Mouse (Mus musculus): ENCODE measurements around the gene Hist1h4b.
A peak's percentile ranks its signal among the peaks of the same experiment; 100 is the strongest.
"Not testable (repeated sequence)": the region's sequence is repeated elsewhere in the genome, so short reads cannot be mapped to it uniquely, and the experiment has no call there.

Gene Hist1h4b

GRCm38 (mm10) chr13:23756790-23757189, at the start of gene Hist1h4b:
Gene Hist1h4b, plus strand, starts transcription at chr13:23757013.
- DNase-seq (ENCODE audit: low read depth, low spot score): peak; percentile 96

DNA sequence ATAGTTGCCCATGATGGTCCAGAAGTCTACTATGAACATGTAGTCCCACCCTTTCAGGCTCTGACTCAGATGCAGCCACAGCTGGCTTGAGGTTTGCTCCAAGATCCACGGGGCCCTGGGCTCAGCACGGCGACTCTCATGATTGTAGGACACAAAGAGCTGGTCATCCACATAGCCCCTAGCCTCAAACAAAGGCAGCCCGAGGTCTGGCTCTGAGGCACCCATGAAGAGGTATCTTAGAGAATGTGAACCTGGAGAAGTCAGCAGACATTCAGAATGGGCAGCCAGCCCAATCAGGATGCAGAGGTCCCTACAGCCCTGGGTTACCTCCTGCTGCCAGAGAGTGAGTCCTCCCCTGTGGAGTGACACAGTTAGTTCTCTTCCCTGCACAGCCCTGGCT, 48.8 kb upstream of the Hist1h4b start:
- no peak for DNase-seq (ENCODE audit: low read depth, low spot score)

GRCm38 (mm10) chr13:23708654-23709053, 48.2 kb upstream of the Hist1h4b start:
- peak; percentile 24 for DNase-seq (ENCODE audit: low read depth, low spot score)

- DNase-seq (ENCODE audit: low read depth, low spot score): no peak
Observed at GRCm38 (mm10) chr13:23709714-23710373, 47.0 kb upstream of the Hist1h4b start.

GRCm38 (mm10) chr13:23710374-23711089, 46.3 kb upstream of the Hist1h4b start, which contains the start of gene Hfe:
Gene Hfe, minus strand, starts transcription at chr13:23710854.
- peak; percentile 26 for DNase-seq (ENCODE audit: low read depth, low spot score)

DNA sequence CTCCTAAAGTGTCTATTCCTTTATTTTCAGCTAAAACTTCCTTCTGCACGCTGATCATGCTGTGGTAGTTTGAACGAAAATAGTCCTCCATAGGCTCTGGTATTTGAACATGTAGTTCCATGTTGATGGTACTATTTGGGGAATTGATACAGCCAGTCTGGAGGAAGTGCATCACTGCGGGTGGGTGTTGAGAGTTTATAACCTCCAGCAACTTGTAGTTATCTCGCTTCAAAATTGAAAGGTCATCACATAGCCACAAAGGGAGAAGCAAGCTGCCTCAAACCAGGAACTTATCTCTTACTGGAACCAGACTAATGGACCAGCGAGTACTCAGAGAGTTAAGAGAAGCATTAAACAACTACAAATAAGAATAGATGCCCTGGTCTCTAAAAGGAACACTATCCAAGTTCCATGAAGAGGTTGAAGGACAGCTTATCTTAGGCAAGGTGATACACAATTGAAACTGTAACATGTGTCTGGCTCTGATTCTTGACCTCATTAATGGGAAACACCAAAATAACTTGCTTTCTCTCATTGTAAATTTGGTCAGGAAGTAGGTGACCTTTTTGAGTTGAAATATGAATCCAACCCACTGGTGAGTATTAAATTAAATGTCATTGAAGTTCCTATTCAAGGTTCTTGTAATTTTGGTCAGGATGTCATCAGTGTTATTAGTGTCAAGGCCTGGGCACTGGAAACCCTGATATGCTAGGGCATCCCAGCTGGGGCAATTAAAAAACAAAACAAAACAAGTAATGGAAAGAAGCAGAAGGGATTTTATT, 40.4 kb upstream of the Hist1h4b start:
- DNase-seq (ENCODE audit: low read depth, low spot score): no peak

DNA sequence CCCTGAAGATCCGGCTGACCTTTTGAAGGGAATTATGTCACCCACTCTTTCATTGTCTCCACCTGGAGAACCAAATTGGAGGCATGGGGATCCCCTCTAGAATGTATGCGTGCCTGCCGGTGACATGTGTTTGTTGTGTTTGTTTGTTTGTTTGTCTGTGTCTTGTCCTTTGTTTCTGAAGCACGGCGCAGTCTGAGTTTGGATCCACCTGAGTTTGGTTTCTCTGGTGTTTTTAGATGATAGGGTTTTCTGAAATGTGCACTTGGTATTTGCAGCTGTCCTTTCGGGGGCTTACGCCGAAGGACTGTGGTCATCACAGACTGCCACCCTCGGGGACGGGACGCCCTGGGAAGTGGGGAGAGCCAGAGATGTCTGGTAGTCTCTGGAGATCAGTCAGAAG, 39.6 kb upstream of the Hist1h4b start:
- DNase-seq (ENCODE audit: low read depth, low spot score): no peak

- DNase-seq (ENCODE audit: low read depth, low spot score): not testable (repeated sequence)
Observed at GRCm38 (mm10) chr13:23717593-23718245, 39.1 kb upstream of the Hist1h4b start.

DNA sequence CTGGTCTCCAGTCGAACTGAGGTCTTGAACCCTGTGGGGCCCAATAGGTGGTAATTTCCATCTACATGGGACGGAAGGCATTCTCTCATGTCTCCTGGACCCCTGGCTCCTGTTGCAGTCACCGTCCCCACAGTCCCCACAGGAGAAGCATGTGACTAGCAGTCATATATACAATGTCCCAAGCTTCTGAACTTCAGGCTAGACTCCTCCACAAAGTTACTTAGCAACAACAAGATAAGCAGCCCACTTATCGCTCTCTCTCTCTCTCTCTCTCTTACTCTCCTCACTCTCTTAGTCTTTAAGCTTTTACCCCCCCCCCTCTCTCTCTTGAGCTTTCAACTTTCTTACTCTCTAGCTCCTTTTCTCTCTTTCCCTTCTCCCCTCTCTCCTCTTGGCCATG, 32.6 kb upstream of the Hist1h4b start:
- DNase-seq (ENCODE audit: low read depth, low spot score): no peak

- DNase-seq (ENCODE audit: low read depth, low spot score): no peak
Observed at GRCm38 (mm10) chr13:23725213-23725612, 31.6 kb upstream of the Hist1h4b start.

GRCm38 (mm10) chr13:23728472-23729191, 28.2 kb upstream of the Hist1h4b start:
- no peak for DNase-seq (ENCODE audit: low read depth, low spot score)

DNA sequence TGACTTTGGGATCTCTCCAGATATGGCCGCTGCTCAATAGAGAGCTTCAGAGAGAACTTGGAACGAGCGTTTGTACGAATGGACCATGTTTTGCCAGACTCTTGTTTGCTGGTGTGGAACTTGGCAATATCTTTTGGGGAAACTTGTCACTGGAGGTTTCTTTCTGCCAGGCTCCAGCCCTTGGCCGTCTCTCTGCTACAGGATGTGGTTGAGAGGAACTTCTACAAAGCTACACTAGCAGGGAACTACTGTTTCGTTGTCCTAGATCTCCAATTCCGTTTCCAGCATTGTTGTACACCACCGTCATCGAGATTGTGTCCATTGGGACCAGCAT, 27.7 kb upstream of the Hist1h4b start:
- no peak for DNase-seq (ENCODE audit: low read depth, low spot score)

DNA sequence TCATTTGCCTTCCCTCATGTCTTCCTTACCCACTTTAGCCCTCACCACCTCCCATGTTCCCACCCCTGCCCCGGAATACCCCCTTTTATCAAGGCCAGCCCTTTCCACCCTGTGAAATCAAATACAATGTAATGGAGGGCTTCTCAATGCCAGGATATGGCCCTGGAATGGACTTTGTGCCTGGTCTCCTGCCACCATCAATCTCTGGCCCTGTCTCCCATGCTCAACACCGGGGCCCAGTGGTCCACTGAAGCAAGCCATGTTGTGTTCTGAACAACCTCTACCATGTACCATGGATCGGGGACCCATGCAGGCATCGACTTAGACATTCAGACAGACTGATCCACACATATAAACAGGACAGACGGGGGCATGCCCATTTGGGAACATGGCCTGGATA, 27.1 kb upstream of the Hist1h4b start:
- DNase-seq (ENCODE audit: low read depth, low spot score): no peak

DNA sequence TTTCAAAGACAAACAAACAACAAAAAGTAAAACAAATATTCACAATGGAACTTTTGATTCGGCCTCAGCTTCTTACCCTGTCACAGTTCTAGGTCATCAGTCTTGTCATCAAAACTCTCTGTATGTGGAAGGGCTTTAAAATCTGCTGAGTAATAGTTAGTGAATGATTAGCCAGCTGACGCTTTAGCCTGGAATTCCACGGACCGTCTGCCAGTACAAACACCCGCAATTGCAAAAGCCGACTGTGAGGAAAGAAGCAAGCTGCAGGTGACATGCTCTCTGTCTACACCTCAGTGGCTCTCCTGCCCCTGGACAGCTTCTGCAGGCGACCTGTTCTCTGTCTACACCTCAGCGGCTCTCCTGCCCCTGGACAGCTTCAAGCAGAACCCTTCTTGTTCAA, 26.3 kb upstream of the Hist1h4b start:
- peak; percentile 76 for DNase-seq (ENCODE audit: low read depth, low spot score)

- DNase-seq (ENCODE audit: low read depth, low spot score): peak; percentile 70
Observed at GRCm38 (mm10) chr13:23732156-23732804, 24.5 kb upstream of the Hist1h4b start.

DNA sequence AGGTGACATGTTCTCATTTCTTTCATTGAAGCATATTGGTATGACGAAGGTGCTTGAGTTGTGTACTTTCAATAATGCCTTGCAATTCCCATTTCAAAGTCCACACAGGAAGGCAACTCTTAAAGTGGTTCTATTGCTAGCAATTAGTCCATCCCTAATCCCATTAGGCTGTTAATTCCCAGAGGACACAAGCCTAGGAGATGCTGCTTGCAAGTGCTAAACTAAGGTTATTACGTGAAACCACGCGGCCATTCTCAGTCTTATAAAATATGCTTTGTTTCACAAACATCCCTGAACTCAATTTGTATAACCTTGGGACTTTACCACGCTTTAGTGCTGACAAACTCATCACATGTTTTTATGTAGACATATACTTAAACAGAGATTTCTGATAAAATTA, 19.7 kb upstream of the Hist1h4b start:
- no peak for DNase-seq (ENCODE audit: low read depth, low spot score)

DNA sequence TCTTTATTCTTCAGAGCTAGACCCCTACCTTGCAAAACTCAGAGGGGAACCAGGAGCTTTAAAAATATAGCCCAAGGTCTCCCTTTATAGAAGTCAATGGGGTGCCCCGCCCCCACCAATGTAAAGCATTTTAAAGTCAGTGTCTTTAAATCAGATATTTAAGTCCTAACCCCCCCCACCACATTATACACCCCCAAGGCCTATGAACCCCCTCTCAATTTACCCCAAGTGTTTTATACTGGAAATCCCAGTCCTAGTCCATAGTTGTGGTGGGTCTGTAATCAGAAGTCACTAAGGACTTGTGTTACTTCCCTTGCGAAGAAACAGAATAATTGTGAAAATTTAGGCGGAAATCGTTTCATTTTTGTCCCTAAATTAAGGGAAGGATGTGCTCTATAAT, 18.8 kb upstream of the Hist1h4b start:
- peak; percentile 46 for DNase-seq (ENCODE audit: low read depth, low spot score)

DNA sequence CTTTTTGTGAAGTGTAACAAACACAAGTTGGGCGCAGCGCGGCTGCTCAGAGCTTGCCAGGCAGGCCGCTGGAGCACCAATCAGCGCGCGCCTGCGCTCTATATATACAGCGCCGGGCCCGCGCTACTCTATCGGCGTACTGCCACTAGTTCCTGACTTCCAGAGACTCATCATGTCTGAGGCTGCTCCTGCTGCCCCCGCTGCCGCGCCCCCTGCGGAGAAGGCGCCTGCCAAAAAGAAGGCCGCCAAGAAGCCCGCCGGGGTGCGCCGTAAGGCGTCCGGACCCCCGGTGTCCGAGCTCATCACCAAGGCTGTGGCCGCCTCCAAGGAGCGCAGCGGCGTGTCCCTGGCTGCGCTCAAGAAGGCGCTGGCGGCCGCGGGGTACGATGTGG, 18.1 kb upstream of the Hist1h4b start, which contains the start of gene Hist1h1c:
TSS of gene Hist1h1c (plus strand) at position 132 of the 392 bp plus-strand sequence.
- peak; percentile 94 for DNase-seq (ENCODE audit: low read depth, low spot score)

DNA sequence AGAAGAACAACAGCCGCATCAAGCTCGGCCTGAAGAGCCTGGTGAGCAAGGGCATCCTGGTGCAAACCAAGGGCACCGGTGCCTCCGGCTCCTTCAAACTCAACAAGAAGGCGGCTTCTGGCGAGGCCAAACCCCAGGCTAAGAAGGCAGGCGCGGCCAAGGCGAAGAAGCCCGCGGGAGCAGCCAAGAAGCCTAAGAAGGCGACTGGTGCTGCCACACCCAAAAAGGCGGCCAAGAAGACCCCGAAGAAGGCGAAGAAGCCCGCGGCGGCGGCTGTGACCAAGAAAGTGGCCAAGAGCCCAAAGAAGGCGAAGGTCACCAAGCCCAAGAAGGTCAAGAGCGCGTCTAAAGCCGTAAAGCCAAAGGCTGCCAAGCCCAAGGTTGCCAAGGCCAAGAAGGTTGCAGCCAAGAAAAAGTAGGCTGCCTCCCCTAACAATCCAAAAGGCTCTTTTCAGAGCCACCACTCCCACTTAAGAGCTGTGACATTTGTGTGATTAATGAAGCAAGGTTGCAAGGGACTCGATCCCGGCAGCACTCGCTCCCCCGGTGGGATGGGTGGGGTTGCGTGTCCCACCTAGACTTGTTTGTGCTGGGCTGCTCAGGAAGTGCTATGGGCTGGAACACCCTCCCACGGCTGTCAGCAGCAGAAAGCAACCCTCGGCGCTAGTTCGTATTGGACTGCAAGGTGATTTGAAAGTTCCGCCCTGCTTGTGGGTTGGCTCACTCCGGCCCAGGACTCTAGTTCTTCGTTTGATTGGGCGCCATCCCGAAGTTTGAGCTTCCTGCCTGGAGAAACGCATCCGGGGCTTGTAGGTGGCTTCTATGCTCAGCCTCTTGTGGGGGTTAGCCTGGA, 17.5 kb upstream of the Hist1h4b start:
- DNase-seq (ENCODE audit: low read depth, low spot score): peak; percentile 97

- no peak for DNase-seq (ENCODE audit: low read depth, low spot score)
Observed at GRCm38 (mm10) chr13:23739922-23740252, 16.9 kb upstream of the Hist1h4b start.

All from 3T3-L1 (cell line).